Mouse (Mus musculus) embryo, embryonic 11 days (tissue): ENCODE measurements around the gene Nmur2.

Experiments
- DNase-seq: peaks from one replicate; pipeline ENCODE4 v3.0.0-alpha.2; 2015

Nmur2 gene

GRCm38 (mm10) chr11:56040917-56041316, at the start of gene Nmur2:
Gene Nmur2 (minus strand): TSS chr11:56041010.
- DNase-seq: peak; percentile 60

GRCm38 (mm10) chr11:56089127-56089689, 48.4 kb upstream of the Nmur2 start:
- DNase-seq: no peak

- no peak for DNase-seq
These were observed 31.3 kb upstream of the Nmur2 start for GRCm38 (mm10) chr11:56072131-56072530.

- no peak for DNase-seq
These were observed 28.8 kb upstream of the Nmur2 start for GRCm38 (mm10) chr11:56069658-56070057.

GRCm38 (mm10) chr11:56065147-56065546, 24.3 kb upstream of the Nmur2 start:
- no peak for DNase-seq

GRCm38 (mm10) chr11:56064575-56064974, 23.8 kb upstream of the Nmur2 start:
- peak; percentile 3 for DNase-seq

- no peak for DNase-seq
These were observed 18.4 kb upstream of the Nmur2 start for GRCm38 (mm10) chr11:56059236-56059635.

- DNase-seq: no peak
These were observed 13.6 kb upstream of the Nmur2 start for GRCm38 (mm10) chr11:56054439-56054838.

- DNase-seq: no peak
These were observed 14.0 kb downstream of the Nmur2 start for GRCm38 (mm10) chr11:56026854-56027253.

- DNase-seq: no peak
These were observed 14.9 kb downstream of the Nmur2 start for GRCm38 (mm10) chr11:56025746-56026570.

GRCm38 (mm10) chr11:56013510-56014057, 27.2 kb downstream of the Nmur2 start:
- DNase-seq: no peak

- no peak for DNase-seq
These were observed 28.4 kb downstream of the Nmur2 start for GRCm38 (mm10) chr11:56012396-56012795.

- DNase-seq: no peak
These were observed 32.5 kb downstream of the Nmur2 start for GRCm38 (mm10) chr11:56008277-56008676.

GRCm38 (mm10) chr11:55992799-55993198, 48.0 kb downstream of the Nmur2 start:
- DNase-seq: no peak

- no peak for DNase-seq
These were observed 48.7 kb downstream of the Nmur2 start for GRCm38 (mm10) chr11:55992148-55992547.

- DNase-seq: peak; percentile 70
These were observed 49.2 kb downstream of the Nmur2 start for GRCm38 (mm10) chr11:55991505-55992066.

GRCm38 (mm10) chr11:55984643-55985042, 56.2 kb downstream of the Nmur2 start:
- no peak for DNase-seq

GRCm38 (mm10) chr11:55981656-55982055, 59.2 kb downstream of the Nmur2 start:
- peak; percentile 40 for DNase-seq

GRCm38 (mm10) chr11:55978146-55978545, 62.7 kb downstream of the Nmur2 start:
- DNase-seq: no peak
